Mouse (Mus musculus): Measurements from ENCODE around the gene Samd14. TPM values are rescaled to one million over a fixed set of nuclear protein-coding genes. Genes with fewer than 3 reads are reported as not detected.

Samd14 gene
- total RNA-seq, 2 experiments from 2014 or later = 25.8 to 33.7 TPM

DNA sequence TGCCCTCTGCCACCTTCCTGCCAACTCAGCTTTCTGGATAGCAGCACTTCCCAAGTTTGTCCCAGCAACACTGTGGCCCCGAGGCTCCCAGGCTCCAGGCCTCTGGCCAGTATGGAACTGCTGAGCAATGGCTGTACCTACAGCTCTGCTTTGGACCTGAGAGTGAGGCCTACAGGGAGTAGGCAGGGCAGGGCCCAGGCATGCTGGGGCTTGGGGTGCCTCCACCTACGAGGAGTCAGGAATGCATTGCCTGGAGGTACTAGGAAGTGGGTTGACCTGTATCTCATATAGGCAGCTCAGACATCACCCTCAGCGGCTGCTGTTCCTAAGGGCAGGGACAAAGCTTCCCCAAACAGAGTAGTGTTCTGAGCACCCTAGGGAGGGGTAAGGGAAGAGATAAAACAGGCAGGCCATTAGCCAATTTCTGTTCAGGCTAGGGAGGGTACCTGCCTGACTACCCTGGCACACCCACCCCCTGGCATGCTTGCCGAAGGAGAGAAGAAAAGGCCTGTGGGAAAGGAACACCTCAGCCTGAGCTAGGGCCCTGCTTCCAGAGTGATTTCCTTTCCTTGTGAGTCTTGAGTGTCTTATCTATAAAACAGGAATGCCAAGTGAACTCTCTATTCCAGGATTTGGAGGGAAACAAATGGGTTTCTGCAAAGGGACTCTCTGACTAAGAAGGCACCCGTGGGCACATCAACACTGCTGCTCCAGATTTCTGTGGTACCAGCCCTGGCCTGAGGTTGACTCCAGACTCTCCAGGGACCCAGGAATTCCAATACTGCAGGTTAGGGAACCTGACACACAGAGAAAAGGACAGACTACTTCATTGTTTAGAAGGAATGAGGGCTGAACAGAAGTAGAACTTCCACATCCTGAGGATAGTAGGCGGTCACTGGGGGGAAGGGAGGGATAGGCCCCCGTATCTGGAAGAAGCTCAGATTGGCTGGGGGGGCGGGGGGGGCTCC is 60.7 kb downstream of the Samd14 start:
- no peak for DNase-seq (ENCODE audit: low spot score in 2 of 2)

DNA sequence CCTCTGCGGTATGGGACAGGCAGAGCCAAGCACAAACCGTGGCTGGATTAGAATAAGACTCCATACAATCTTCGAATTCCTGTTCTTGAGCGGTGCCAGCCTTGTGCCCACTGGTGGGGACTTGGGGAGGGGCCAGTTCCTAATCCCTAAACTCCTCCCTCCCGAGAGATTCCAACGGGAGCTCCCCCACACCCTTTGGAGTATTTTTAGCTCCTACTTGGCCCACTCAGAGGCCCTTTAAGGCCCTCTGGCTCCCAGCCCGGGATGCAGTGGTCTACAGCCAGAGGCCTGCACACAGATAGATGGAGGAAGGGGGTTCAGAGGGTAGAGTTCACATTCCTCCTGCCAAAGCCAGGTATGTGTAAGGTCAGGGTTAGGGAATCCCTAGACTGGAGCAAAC is 61.6 kb downstream of the Samd14 start:
- DNase-seq (ENCODE audit: low spot score in 2 of 2) = no peak

DNA sequence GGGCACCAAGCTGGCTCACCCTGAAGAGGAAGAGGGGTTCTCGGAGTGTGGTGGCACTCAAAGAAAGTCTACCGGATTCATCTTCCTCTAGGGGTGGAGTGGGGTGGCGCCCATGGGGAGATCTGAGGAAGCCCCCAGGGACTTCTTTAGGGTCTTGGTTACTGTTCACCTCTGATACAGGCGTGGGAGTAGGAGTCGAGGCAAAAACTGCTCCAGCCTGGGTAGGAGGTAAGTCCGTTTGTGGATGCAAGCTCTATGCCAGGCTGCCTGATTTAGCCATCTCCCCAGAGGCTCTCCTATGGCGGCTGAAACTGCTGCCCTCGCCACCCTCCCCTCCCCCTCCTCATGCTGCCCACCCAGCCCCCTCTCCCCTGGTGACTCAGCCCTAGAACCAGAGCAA is 62.5 kb downstream of the Samd14 start:
- no peak for DNase-seq (ENCODE audit: low spot score in 2 of 2)

DNA sequence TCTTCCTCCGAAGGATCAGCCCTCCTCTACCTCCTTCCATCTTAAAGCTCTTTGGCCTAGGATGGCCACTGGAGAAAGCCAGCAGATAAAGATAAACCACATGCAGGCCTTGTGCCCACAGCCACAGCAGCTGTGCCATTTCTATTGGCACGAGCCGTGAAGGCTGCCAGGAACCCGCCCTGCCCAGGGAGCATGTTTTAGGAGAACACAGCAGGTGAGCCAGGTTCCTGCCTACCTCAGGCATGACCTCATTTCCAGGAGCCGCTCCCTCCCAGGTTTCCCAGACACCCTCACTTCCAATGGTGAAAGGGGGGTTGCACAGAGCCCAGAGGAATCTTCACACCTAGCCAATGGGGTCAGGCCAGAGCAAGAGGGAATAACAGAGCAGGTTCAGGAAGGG is 63.1 kb downstream of the Samd14 start:
- no peak for DNase-seq (ENCODE audit: low spot score in 2 of 2)

DNA sequence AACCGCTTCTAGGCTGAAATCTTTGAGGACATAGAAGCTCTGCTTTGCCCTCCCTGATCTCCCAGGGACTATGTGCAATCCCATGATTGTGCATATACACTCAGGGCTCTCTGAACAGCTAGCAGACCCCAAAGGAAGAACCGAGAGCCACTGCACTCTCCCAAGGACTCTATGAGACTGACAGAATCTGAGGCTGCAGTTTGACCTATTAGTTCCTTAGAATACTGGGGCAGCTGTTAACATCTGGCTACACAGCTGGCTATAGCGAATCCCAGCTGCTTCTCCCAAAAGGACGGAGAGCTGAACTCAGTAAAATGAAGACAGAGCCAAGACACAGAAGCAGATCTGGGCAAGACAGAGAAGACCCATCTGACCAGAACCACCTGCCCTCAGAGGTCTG is 64.2 kb downstream of the Samd14 start:
- no peak for DNase-seq (ENCODE audit: low spot score in 2 of 2)

DNA sequence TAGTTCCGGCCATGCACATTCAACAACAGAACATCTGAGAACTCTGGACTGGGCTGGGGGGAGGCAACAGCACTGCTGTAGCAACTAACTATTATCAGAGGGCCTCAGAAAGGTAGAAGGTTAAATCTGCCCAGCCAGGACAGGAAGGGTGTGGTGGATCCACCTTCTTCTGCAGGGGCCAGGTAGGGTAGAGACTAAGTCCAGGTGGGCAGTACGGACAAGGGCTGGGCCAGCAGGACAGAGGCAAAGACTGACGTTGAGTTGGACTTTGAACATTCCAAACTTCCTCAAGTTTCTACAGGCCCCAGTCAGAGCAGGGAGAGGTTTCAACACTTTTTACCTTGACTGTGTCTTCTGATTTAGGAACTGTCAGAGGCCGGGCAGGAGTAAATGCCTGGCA is 65.0 kb downstream of the Samd14 start:
- DNase-seq (ENCODE audit: low spot score in 2 of 2) = no peak

DNA sequence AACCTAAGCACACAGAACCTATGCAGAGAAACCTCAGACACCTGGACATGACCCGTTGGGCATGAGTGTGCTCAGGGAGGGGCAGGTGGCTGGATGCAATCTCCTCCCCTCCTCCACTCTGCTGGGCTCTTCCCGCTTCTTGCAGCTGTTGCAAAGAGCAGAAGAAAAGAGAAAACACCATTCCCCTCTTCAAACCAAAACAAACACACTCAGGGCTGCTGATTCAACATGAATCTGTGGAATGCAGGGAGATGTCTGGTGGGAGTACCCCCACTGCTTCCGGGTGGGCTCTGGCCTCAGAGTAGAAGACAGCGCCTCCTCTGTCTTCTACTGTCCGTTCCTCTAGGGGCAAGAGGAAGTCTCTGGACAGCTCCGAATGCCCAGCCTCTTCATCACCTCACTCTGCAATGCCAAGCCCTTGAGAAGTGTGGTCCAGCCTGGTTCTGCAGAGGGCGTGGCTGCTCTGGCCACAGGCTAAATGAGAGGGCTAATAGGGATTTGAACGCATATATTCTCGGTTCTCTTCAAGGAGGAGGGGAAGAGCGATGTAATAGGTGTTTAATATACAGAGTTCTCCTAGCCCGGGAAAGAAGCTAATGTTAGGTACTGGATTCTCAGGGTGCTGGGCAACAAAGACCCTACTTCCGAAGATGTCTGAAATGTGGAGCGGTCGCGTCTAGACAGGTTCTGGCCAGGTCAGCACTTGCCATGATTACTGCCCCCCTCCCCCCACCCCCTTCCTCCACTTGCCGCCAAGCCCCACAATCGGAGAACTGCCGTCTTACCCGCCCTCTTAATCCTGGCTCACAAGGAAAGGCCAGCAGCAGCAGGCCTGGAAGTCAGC is 65.7 kb downstream of the Samd14 start:
- no peak for DNase-seq (ENCODE audit: low spot score in 2 of 2)

Other genes with a start within 250 kb of the Samd14 start
- gene Tmem92, start 227.2 kb upstream of the Samd14 start, total RNA-seq (2021) = not detected
- gene Col1a1, start 73.7 kb upstream of the Samd14 start, total RNA-seq (2021) = 10 to 100 TPM in 1 of 2 experiments, 1 to 10 TPM in 1; 8.8 to 11.2 TPM
- not detected for gene Hils1, start 42.3 kb upstream of the Samd14 start, total RNA-seq (2021)
- gene Sgca, start 33.6 kb upstream of the Samd14 start, total RNA-seq (2021) = not detected
- 100 to 1,000 TPM; 737 to 747 TPM for gene Ppp1r9b, start 18.8 kb upstream of the Samd14 start, total RNA-seq (2021)
- gene Pdk2, start 31.5 kb downstream of the Samd14 start, total RNA-seq (2021) = 100 to 1,000 TPM; 116 to 128 TPM
- 10 to 100 TPM; 17.2 to 19.3 TPM for gene Itga3, start 66.9 kb downstream of the Samd14 start, total RNA-seq (2021)
- not detected for gene Dlx3, start 110.2 kb downstream of the Samd14 start, total RNA-seq (2021)
- gene Dlx4, start 136.4 kb downstream of the Samd14 start, total RNA-seq (2021) = under 1 TPM; 0.19 to 0.21 TPM

Measured in left cerebral cortex, adult 18-20 months (tissue).